Mouse (Mus musculus): ENCODE measurements around the gene Misp.

DNA sequence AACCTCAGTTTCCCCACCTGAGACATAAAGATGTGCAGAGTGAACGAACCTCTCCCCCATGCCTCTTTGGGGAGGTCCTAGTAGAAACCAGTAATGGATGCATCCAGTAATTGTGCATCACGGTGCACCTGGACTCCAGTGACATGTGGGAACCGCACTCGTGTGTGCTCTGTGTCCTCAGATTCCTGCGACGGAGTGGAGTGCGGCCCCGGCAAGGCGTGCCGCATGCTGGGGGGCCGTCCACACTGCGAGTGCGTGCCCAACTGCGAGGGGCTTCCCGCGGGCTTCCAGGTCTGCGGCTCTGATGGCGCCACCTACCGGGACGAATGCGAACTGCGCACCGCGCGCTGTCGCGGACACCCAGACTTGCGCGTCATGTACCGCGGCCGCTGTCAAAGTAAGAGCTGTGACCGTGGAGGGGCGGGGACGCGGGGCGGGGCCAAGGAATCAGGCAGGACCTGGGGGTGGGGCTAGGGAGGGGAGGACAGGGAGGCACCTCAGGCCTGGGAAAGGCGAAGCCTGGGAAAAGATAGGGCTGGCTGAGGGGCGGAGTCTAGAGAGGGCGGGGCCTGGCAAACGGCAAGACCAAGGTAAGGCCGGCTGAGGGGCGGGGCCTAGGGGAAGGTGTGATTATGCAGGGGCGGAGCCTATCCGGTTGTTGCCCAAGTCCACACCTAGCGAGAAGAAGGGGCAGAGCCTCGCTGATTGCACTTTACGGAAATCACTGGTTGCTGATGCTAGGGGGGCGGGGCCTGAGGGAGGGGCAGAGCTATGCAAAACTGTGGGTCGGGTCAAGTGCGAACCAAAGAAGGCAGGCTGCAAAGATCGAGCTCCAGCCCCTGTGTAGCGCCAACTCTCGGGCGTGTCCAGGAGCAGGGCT, 40.8 kb upstream of the Misp start:
- peak; percentile 10 for TF ChIP-seq RAD21 (IDR thresholded peaks at IDR 0.05; ENCODE audit: low read depth, low read length)
- peak; percentile 27 to 75; a peak in 3 of 4 replicates for TF ChIP-seq CTCF (conservative IDR thresholded peaks at IDR 0.05 in 1 of 2, IDR thresholded peaks at IDR 0.05 in 1 of 2; ENCODE audit: low read depth in 2 of 2, low read length in 2 of 2)
- no peak for TF ChIP-seq POLR2AphosphoS2 (IDR thresholded peaks at IDR 0.05; ENCODE audit: low read depth, low read length)
- TF ChIP-seq ELF1 (IDR thresholded peaks at IDR 0.05; ENCODE audit: low read depth, low read length) = peak; percentile 32
- TF ChIP-seq EP300 (IDR thresholded peaks at IDR 0.05; ENCODE audit: low read length) = no peak
- TF ChIP-seq UBTF (IDR thresholded peaks at IDR 0.05; ENCODE audit: low read depth, low read length) = no peak
- TF ChIP-seq BHLHE40 (IDR thresholded peaks at IDR 0.05; ENCODE audit: low read depth, low read length) = 0 out of 2 replicates have a peak, but pooled peaks have one; percentile 12
- no peak for TF ChIP-seq POLR2A (IDR thresholded peaks at IDR 0.05; ENCODE audit: low read depth, low read length)
- no peak for TF ChIP-seq USF1 (IDR thresholded peaks at IDR 0.05; ENCODE audit: low read depth, low read length)
- 0 out of 2 replicates have a peak, but pooled peaks have one; percentile 24 for TF ChIP-seq TCF12 (IDR thresholded peaks at IDR 0.05; ENCODE audit: low read depth, low read length)
- no peak for TF ChIP-seq USF2 (conservative IDR thresholded peaks at IDR 0.05; ENCODE audit: low read depth, low read length)
- TF ChIP-seq JUN (IDR thresholded peaks at IDR 0.05; ENCODE audit: insufficient read depth, low read depth, low read length) = no peak
- TF ChIP-seq ZMIZ1 (IDR thresholded peaks at IDR 0.05; ENCODE audit: low read depth, low read length) = no peak

Data from CH12.LX (cell line).